Mouse (Mus musculus) left cerebral cortex, adult 2 months (tissue): ENCODE measurements at regions not wholly inside any gene's neighbourhood (a gene's known extent, or its start where the extent isn't known, plus 50 kb on each side); places are given as distances from the start of the nearest gene placed in this dataset.

Experiments
- DNase-seq, 2 experiments: peaks; one replicate each; pipeline ENCODE4 v3.0.0; 2021 to 2022; ENCODE audit warnings: low spot score in 2 of 2, mixed read lengths in 1 of 2; ENCODE audit errors: extremely low spot score in 1 of 2
- H3K27ac ChIP-seq: fragments of 200-600 bp; 2 replicates; pipeline ENCODE4 v1.8.1; 2022
- H3K4me3 ChIP-seq: fragments of 200-600 bp; 2 replicates; pipeline ENCODE4 v1.8.1; 2022
- CTCF ChIP-seq: fragments of 200-600 bp; IDR thresholded peaks from 2 replicates; pipeline ENCODE4 v1.8.1; 2022; ENCODE audit warnings: antibody characterized with exemption, mild to moderate bottlenecking, moderate library complexity
- intact Hi-C: fragments of 180-260 bp; cut with DNase I; formaldehyde crosslinking; loops from one replicate; pipeline ENCODE4 v1.15.1; 2025
- microRNA-seq, 2 experiments: library from miRNA; unstranded; fragments of <30 nt; microRNA quantifications; one replicate each; pipeline ENCODE4 v1.2.0; 2021

DNA sequence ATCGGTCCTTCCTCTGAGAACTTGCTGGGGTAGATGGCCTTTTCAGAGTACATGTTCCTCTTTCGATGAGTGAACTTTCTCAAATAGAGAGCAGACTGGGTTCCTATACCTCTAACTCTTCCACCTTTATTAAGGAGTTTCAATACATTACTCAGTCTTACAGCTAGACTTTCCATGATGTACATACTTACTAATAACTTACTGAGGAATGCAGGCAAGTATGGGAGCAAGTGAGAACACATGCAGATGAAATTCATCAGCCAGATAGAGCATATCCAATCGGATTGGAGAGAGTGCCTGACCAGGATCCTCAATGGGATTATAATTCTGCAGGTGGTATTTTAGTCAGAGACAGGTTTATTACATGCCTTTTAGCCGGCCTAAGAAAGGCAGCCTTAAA is 292.2 kb upstream of the Large1 start:
- Histone ChIP-seq H3K27ac (no peak overlapping the region), H3K4me3 (no peak overlapping the region)
- intact Hi-C loops, result no loop called here
- no peak for DNase-seq
- no peak for TF ChIP-seq CTCF

DNA sequence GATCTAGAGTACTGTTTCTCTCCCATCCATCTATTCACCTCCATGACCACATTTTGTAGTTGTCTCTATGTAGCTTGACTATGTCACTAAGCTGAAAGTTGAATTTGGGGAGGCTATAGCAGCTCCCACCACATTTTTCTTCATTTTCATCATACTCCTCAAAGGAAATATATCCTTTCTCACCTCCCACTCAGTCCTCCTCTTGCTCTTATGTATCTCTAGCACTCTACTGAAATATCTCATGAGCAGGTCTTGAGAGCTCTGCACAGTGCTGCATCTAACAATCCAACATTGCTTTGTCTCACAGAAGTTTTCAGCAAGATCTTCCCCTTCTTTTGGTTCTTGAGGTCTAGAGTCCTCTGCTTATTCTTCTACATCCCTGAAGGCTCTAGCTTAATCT is 273.5 kb upstream of the Large1 start:
- TF ChIP-seq CTCF, result no peak
- H3K27ac ChIP-seq, result peak overlapping the region; percentile 48; the same call in 1 of the 2 replicates
- no peak for DNase-seq
- no peak overlapping the region for H3K4me3 ChIP-seq
- intact Hi-C loops, result loop anchor here (5.0 kb wide), 1 partner anchor 296 kb away; no protein-coding TSS in a partner anchor

DNA sequence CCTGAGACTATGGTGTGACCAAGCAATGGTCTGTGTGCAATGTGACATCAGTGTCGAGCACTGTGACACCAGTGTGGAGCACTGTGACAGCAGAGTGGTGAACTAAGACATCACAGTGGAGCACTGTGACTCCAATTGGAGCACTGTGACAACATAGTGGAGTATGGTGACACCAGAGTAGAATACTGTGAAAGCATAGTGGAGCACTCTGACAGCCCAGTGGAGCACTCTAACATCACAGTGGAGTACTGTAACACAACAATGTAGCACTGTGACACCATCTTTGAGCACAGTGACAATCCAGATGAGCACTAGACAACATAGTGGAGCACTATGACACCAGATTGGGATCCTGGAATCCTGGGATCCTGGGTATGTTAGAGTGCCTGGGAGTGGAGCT is 265.6 kb upstream of the Large1 start:
- Histone ChIP-seq H3K27ac (no peak overlapping the region), H3K4me3 (no peak overlapping the region)
- intact Hi-C loops, result loop anchor here (10.0 kb wide), 3 partner anchors 586 to 1306 kb away; no protein-coding TSS in a partner anchor
- TF ChIP-seq CTCF, result no peak
- no peak for DNase-seq

DNA sequence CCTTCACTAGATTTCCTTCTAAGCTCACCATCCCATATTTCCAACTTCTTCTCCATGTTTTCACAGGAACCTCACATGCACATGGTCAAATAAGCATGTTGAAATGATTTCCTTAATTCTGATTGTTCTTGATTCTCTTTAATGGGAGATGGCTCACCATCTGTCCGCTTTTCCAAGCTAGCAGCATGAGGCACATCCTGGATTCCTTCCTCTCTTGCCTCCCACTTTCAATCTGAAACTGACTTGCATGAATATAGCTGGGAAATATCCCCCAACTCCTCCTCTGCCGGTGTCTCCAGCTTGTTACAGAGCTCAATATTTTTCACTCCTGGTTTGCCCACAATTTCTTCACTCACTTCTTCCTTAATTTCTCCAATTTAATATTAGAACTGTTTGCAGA is 261.3 kb upstream of the Large1 start:
- H3K27ac ChIP-seq, result peak overlapping the region; percentile 74
- no peak for TF ChIP-seq CTCF
- H3K4me3 ChIP-seq, result no peak overlapping the region
- DNase-seq, result no peak
- intact Hi-C loops, result loop anchor here (2.0 to 10.0 kb wide), 8 partner anchors 47 to 1310 kb away; no protein-coding TSS in a partner anchor

DNA sequence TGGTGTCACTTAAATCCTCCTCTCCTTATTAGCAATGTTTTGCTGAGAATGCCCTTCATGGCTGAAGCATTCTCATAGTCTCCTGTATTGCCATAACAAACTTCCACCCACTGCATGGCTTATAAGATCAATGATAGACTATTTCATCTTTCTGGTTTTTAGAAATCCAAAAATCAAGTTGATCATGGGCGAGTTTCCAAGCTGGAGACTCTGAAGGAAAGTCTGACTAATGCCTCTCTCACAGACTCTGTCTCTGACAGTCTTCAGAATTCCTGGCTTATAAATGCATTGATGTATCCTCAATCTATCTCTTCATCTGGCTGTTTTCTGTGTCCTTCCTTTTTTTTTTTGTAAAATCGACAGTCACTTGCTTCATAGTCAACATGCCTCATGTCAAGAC is 260.8 kb upstream of the Large1 start:
- peak overlapping the region; percentile 40; the same call in 1 of the 2 replicates for H3K27ac ChIP-seq
- DNase-seq, result no peak
- intact Hi-C loops, result loop anchor here (2.0 to 10.0 kb wide), 8 partner anchors 47 to 1311 kb away; no protein-coding TSS in a partner anchor
- TF ChIP-seq CTCF, result no peak
- no peak overlapping the region for H3K4me3 ChIP-seq

DNA sequence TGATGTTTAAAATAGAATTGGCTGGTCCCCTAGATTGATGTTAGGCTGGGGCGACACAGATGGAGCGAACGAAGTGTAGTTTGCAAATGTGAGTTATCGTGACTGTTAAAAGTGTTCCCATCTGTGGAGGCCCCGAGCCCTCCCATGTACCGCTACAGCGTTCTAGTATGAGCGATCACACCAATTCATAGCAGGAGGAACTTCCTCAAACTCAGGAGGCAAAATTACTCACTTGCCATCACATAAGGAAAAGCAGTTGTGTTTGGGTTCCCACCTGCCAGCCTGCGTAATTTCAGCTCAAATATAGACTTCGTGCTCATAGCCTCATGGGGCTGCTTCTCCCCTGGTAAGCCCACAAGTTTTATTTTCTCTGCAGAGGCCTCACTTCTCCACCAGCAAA is 258.2 kb upstream of the Large1 start:
- intact Hi-C loops, result loop anchor here (5.0 to 10.0 kb wide), 6 partner anchors 44 to 1313 kb away; no protein-coding TSS in a partner anchor

DNA sequence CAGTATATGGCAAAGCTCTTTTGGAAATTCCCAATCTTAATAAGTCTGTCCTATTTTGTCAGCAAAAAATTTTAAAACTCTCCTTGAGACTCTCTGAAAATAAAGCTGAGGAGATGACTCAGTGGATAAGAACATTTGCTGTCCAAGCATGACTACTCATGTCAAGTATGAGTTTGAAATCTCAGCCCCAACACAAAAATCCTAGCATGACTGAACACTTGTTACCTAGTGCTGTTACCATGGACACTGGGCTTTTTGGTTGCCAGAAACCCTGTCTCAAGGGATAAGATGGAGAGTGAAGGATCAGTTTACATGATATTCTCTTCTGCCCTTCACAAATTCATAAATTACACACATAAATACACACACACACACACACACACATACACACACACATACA is 217.3 kb upstream of the Large1 start:
- no peak for TF ChIP-seq CTCF
- intact Hi-C loops, result loop anchor here (5.0 kb wide), 1 partner anchor 837 kb away; no protein-coding TSS in a partner anchor
- no peak for DNase-seq
- Histone ChIP-seq H3K27ac (peak overlapping the region; percentile 50), H3K4me3 (no peak overlapping the region)

More for the DNA sequence above, 258.2 kb upstream of the Large1 start:
- no peak for TF ChIP-seq CTCF
- Histone ChIP-seq H3K27ac (no peak overlapping the region), H3K4me3 (no peak overlapping the region)
- DNase-seq, result peak; percentile 47 to 64

DNA sequence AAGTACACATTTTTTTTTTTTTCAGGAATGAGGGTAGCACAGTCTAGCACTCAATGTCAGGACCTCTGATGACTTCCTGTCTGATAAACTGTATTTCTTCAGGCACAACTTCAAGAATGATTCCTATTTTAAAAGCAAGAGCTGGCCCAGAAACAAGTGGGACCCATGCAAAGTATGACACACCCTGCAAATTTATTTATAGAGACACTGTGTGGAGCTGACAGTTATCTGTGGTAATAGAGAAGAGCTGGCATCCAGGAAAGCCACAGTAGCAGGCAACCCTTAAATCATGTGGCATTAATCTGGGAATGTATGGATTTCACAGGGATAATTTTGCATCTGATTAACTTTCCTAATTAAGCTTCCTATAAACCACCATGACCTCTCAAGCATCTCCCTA is 216.6 kb upstream of the Large1 start:
- H3K4me3 ChIP-seq, result no peak overlapping the region
- no peak for DNase-seq
- no peak for TF ChIP-seq CTCF
- H3K27ac ChIP-seq, result peak overlapping the region; percentile 50
- intact Hi-C loops, result loop anchor here (5.0 kb wide), 2 partner anchors 42 to 837 kb away; no protein-coding TSS in a partner anchor

Small RNAs in the stretch of these regions (microRNA-seq; reads per million reads assigned to microRNA genes)
- 0 reads per million in 2 experiments for gene Gm23255
